Mouse (Mus musculus): ENCODE results near the gene Mlkl. TPM values are rescaled to one million over a fixed set of nuclear protein-coding genes. Genes with fewer than 3 reads are reported as not detected.
"Not testable (repeated sequence)": the region's sequence is repeated elsewhere in the genome, so short reads cannot be mapped to it uniquely, and the experiment has no call there.

Mlkl gene
- polyA plus RNA-seq, 1 experiment from 2014 or later: 1.7 TPM

DNA sequence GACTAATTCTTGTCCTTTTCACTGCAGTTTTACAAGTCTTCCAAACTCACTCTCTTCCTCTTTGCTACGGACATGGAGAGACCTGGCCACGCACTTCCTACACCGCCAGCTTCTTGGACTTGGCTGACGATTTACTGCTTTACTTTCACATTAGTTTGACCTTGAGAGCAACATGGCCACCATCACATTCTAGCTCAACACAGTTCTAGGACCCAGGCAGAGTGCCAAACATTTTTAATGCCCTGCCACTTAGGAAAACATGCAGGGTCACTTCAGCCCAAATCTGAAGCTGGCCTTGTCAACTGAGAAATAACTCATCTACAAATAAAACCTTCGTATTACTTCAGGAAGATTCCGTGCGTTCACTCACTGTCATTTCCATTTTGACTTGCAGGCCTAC is 46.2 kb downstream of the Mlkl start:
- WGBS: 88% methylated on average over 7 of the region's 7 CpGs
- Histone ChIP-seq H3K4me1 (replicated peaks; ENCODE audit: control insufficient read depth, insufficient read depth, low read length) (no peaks in the 10 kb centered on the region), H3K9ac (ENCODE audit: low read length) (no peak overlapping the region), H3K4me3 (ENCODE audit: low read depth, low read length) (no peak overlapping the region), H3K36me3 (ENCODE audit: control insufficient read depth, insufficient read depth, low read length) (peaks cover 91% of the 10 kb centered on the region), H3K4me2 (ENCODE audit: low read length) (no peak overlapping the region), H3K9me3 (ENCODE audit: control insufficient read depth, low read length) (no peaks in the 10 kb centered on the region), H3K27ac (ENCODE audit: low read depth) (no peak overlapping the region), H3K27me3 (replicated peaks; ENCODE audit: control insufficient read depth, insufficient read depth, low read length) (no peaks in the 10 kb centered on the region)
- DNase-seq (ENCODE audit: low spot score): no peak
- no peak for ATAC-seq (replicated peaks; ENCODE audit: low FRiP score, low TSS enrichment, low read depth)

DNA sequence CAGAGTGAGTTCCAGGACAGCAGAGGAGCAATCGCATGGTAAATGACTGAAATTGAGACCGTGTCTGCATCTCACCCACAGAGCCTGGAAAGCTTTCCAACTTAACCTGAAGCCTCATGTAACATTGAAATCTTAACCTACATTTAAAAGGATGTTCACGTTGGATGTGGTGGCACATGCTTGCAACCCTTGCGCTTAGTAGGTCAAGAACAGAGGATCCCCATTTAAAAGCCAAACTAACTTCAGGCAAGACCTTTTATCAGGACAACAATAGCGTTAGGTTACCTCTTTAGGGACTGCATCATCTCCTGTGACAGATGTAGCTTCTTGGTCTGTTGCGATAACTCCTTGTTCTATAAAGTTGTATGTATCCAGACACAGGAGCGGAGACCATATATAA is 47.4 kb downstream of the Mlkl start:
- no peak for ATAC-seq (replicated peaks; ENCODE audit: low FRiP score, low TSS enrichment, low read depth)
- H3K27ac ChIP-seq (ENCODE audit: low read depth): no peak overlapping the region
- peaks cover 93% of the 10 kb centered on the region for H3K36me3 ChIP-seq (ENCODE audit: control insufficient read depth, insufficient read depth, low read length)
- H3K4me1 ChIP-seq (replicated peaks; ENCODE audit: control insufficient read depth, insufficient read depth, low read length): no peaks in the 10 kb centered on the region
- H3K4me2 ChIP-seq (ENCODE audit: low read length): no peak overlapping the region
- WGBS: 96% methylated on average over 7 of the region's 7 CpGs
- DNase-seq (ENCODE audit: low spot score): no peak
- H3K9ac ChIP-seq (ENCODE audit: low read length): no peak overlapping the region
- no peak overlapping the region for H3K4me3 ChIP-seq (ENCODE audit: low read depth, low read length)
- H3K9me3 ChIP-seq (ENCODE audit: control insufficient read depth, low read length): no peaks in the 10 kb centered on the region
- H3K27me3 ChIP-seq (replicated peaks; ENCODE audit: control insufficient read depth, insufficient read depth, low read length): no peaks in the 10 kb centered on the region

DNA sequence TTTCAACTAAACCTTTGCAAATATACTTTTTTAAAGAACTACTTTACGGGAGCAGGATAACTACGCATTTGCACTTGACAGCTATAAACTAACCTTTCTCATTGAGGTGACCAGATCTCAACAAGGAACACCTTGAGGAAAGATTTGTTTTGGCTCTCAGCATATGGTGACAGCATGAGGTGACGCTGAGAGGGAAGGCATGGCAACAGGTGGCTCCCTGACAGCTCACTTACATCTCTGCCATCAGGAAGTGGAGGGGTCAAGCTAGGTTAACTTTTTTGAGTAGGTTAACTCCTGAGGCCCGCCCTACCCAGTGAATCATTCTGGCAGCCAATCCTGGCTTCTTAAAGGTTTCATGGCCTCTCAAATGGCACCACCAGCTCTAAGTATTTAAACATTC is 52.4 kb downstream of the Mlkl start:
- DNase-seq (ENCODE audit: low spot score): no peak
- no peak for ATAC-seq (replicated peaks; ENCODE audit: low FRiP score, low TSS enrichment, low read depth)
- Histone ChIP-seq H3K27ac (ENCODE audit: low read depth) (no peak overlapping the region), H3K9me3 (ENCODE audit: control insufficient read depth, low read length) (no peaks in the 10 kb centered on the region), H3K4me2 (ENCODE audit: low read length) (no peak overlapping the region), H3K9ac (ENCODE audit: low read length) (no peak overlapping the region), H3K36me3 (ENCODE audit: control insufficient read depth, insufficient read depth, low read length) (peaks cover 100% of the 10 kb centered on the region), H3K27me3 (replicated peaks; ENCODE audit: control insufficient read depth, insufficient read depth, low read length) (no peaks in the 10 kb centered on the region), H3K4me1 (replicated peaks; ENCODE audit: control insufficient read depth, insufficient read depth, low read length) (no peaks in the 10 kb centered on the region), H3K4me3 (ENCODE audit: low read depth, low read length) (no peak overlapping the region)
- WGBS: 90% methylated on average over 4 of the region's 4 CpGs

DNA sequence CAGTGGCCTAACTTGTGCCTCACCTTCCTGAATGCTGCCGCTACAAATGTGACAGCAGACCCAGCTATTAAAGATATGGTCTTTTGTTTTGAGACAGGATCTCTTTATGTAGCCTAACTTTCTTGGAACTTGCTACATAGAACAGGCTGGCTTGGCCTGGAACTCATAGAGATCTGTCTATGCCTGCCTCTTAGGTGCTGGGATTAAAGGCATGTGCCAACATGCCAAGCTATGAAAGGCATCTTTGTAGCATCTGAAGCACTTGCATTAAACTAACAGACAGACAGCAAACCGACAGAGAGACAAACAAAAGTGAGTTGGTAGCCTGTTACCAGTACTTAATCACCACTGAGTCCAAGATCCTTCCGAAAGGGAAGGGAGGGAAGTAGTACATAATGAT is 55.9 kb downstream of the Mlkl start:
- 92% methylated on average over 3 of the region's 3 CpGs for WGBS
- DNase-seq (ENCODE audit: low spot score) (no peak), ATAC-seq (replicated peaks; ENCODE audit: low FRiP score, low TSS enrichment, low read depth) (no peak)
- H3K27me3 ChIP-seq (replicated peaks; ENCODE audit: control insufficient read depth, insufficient read depth, low read length): no peaks in the 10 kb centered on the region
- H3K9ac ChIP-seq (ENCODE audit: low read length): no peak overlapping the region
- no peak overlapping the region for H3K4me2 ChIP-seq (ENCODE audit: low read length)
- H3K36me3 ChIP-seq (ENCODE audit: control insufficient read depth, insufficient read depth, low read length): peaks cover 99% of the 10 kb centered on the region
- H3K4me1 ChIP-seq (replicated peaks; ENCODE audit: control insufficient read depth, insufficient read depth, low read length): no peaks in the 10 kb centered on the region
- no peak overlapping the region for H3K27ac ChIP-seq (ENCODE audit: low read depth)
- H3K4me3 ChIP-seq (ENCODE audit: low read depth, low read length): no peak overlapping the region
- no peaks in the 10 kb centered on the region for H3K9me3 ChIP-seq (ENCODE audit: control insufficient read depth, low read length)

DNA sequence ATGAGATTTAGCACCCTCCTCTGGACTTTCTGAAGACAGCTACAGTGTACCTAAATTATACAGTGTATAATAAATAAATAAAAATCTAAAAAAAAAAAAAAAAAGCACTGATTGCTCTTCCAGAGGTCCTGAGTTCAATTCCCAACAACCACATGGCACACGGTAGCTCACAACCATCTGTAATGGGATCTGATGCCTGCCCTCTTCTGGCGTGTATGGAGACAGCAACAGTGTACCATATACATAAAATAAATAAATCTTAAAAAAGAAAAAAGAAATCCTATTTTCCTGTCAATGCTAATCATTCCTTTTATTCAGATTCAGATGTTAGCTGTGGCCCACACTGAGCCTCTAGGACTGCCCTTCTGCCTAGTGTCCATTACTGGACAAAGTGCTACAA is 69.7 kb downstream of the Mlkl start:
- ATAC-seq (replicated peaks; ENCODE audit: low FRiP score, low TSS enrichment, low read depth) (no peak), DNase-seq (ENCODE audit: low spot score) (no peak)
- no peaks in the 10 kb centered on the region for H3K27me3 ChIP-seq (replicated peaks; ENCODE audit: control insufficient read depth, insufficient read depth, low read length)
- H3K4me3 ChIP-seq (ENCODE audit: low read depth, low read length): no peak overlapping the region
- H3K4me1 ChIP-seq (replicated peaks; ENCODE audit: control insufficient read depth, insufficient read depth, low read length): no peaks in the 10 kb centered on the region
- no peak overlapping the region for H3K27ac ChIP-seq (ENCODE audit: low read depth)
- WGBS: 62% methylated on average over 2 of the region's 2 CpGs
- peaks cover 11% of the 10 kb centered on the region for H3K36me3 ChIP-seq (ENCODE audit: control insufficient read depth, insufficient read depth, low read length)
- no peak overlapping the region for H3K4me2 ChIP-seq (ENCODE audit: low read length)
- H3K9me3 ChIP-seq (ENCODE audit: control insufficient read depth, low read length): no peaks in the 10 kb centered on the region
- no peak overlapping the region for H3K9ac ChIP-seq (ENCODE audit: low read length)

DNA sequence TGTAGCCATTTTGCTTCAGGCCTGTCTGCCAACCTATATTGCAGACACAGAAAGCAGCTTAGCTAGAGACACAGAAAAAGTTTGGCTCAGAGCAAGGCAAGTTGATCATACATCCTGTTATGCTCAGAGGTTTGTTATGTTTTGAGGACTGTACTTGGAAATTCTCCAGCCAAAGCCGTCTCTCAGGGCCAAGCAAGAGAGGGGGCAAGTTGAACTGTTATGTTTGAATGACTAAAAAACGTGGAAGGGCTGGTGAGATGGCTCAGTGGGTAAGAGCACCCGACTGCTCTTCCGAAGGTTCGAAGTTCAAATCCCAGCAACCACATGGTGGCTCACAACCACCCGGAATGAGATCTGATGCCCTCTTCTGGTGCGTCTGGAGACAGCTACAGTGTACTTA is 71.8 kb downstream of the Mlkl start:
- not testable (repeated sequence) for H3K9ac ChIP-seq (ENCODE audit: low read length); H3K4me3 ChIP-seq (ENCODE audit: low read depth, low read length); DNase-seq (ENCODE audit: low spot score); H3K9me3 ChIP-seq (ENCODE audit: control insufficient read depth, low read length); H3K4me1 ChIP-seq (replicated peaks; ENCODE audit: control insufficient read depth, insufficient read depth, low read length); H3K27ac ChIP-seq (ENCODE audit: low read depth); ATAC-seq (replicated peaks; ENCODE audit: low FRiP score, low TSS enrichment, low read depth); H3K27me3 ChIP-seq (replicated peaks; ENCODE audit: control insufficient read depth, insufficient read depth, low read length); H3K4me2 ChIP-seq (ENCODE audit: low read length); H3K36me3 ChIP-seq (ENCODE audit: control insufficient read depth, insufficient read depth, low read length)
- WGBS: 69% methylated on average over 7 of the region's 7 CpGs

DNA sequence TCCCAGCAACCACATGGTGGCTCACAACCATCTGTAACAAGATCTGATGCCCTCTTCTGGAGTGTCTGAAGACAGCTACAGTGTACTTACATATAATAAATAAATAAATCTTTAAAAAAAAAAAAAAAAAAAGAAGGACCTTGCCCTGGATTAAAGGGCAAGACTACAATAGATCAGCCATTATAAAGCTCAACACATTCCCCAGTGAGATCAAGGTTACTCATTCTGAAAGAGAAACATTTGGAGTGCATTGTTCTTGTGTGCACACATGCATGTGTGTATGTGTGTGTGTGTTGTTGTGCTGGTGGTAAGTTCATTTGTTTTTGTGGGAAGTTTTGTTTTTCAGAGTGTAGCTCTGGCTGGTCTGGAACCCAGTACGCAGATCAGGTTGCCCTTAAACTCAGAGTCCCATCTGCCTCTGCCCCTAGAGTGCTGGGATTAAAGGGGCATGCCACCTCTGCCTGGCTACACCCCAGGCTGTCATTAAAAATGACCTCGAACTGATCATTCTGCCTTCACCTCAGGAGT is 73.2 kb downstream of the Mlkl start:
- ATAC-seq (replicated peaks; ENCODE audit: low FRiP score, low TSS enrichment, low read depth): no peak
- H3K9ac ChIP-seq (ENCODE audit: low read length): no peak overlapping the region
- DNase-seq (ENCODE audit: low spot score): no peak
- WGBS: 84% methylated on average over 2 of the region's 2 CpGs
- H3K27me3 ChIP-seq (replicated peaks; ENCODE audit: control insufficient read depth, insufficient read depth, low read length): no peaks in the 10 kb centered on the region
- H3K36me3 ChIP-seq (ENCODE audit: control insufficient read depth, insufficient read depth, low read length): no peaks in the 10 kb centered on the region
- no peaks in the 10 kb centered on the region for H3K9me3 ChIP-seq (ENCODE audit: control insufficient read depth, low read length)
- no peak overlapping the region for H3K4me2 ChIP-seq (ENCODE audit: low read length)
- H3K4me1 ChIP-seq (replicated peaks; ENCODE audit: control insufficient read depth, insufficient read depth, low read length): no peaks in the 10 kb centered on the region
- no peak overlapping the region for H3K27ac ChIP-seq (ENCODE audit: low read depth)
- H3K4me3 ChIP-seq (ENCODE audit: low read depth, low read length): no peak overlapping the region

DNA sequence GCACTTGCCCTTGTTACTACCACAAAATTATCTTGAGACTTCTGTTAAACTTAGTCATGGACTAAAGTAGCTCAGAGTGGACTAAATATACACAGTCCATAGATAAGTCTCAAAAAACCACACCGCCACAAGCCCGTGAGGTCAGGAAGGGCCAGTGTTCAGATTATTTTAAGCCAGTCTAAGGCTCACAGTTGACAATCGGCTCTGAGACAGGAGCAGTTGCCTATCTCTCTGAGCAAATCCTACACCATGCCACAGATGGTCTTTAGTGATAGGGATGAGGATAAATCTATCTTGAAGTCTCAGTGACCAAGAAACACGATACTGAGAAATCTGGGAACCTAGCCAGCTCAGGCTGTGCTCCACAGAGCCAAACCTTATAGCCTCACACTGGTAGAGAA is 76.0 kb downstream of the Mlkl start:
- Histone ChIP-seq H3K4me2 (ENCODE audit: low read length) (no peak overlapping the region), H3K4me1 (replicated peaks; ENCODE audit: control insufficient read depth, insufficient read depth, low read length) (no peaks in the 10 kb centered on the region), H3K9me3 (ENCODE audit: control insufficient read depth, low read length) (no peaks in the 10 kb centered on the region), H3K4me3 (ENCODE audit: low read depth, low read length) (no peak overlapping the region), H3K9ac (ENCODE audit: low read length) (no peak overlapping the region), H3K36me3 (ENCODE audit: control insufficient read depth, insufficient read depth, low read length) (no peaks in the 10 kb centered on the region), H3K27ac (ENCODE audit: low read depth) (no peak overlapping the region), H3K27me3 (replicated peaks; ENCODE audit: control insufficient read depth, insufficient read depth, low read length) (no peaks in the 10 kb centered on the region)
- WGBS: 64% methylated on average over 4 of the region's 4 CpGs
- no peak for DNase-seq (ENCODE audit: low spot score)
- ATAC-seq (replicated peaks; ENCODE audit: low FRiP score, low TSS enrichment, low read depth): no peak

All from intestine, embryonic 14.5 days (tissue).